Mouse (Mus musculus) embryonic facial prominence, embryonic 13.5 days (tissue): ENCODE measurements around the gene Gm35549. TPM values are rescaled to one million over a fixed set of nuclear protein-coding genes. Genes with fewer than 3 reads are reported as not detected.

Source experiments
- ATAC-seq: fragments of 200-750 bp; cut with Nextera tagmentation; 2 replicates; pipeline ENCODE4 v1.8.0; 2017; ENCODE audit warnings: low read depth; ENCODE audit not compliant: insufficient number of reproducible peaks, insufficient read depth, low FRiP score, low TSS enrichment
- H3K27ac ChIP-seq: fragments of 300-500 bp; sonication (generic); 2 replicates; pipeline ENCODE4 v1.5.1; 2015; ENCODE audit warnings: moderate library complexity, mild to moderate bottlenecking, inconsistent platforms
- H3K27me3 ChIP-seq: fragments of 300-500 bp; sonication (generic); 2 replicates; pipeline ENCODE4 v1.6.1; 2015; ENCODE audit warnings: mild to moderate bottlenecking, inconsistent platforms
- H3K36me3 ChIP-seq: fragments of 300-500 bp; sonication (generic); 2 replicates; pipeline ENCODE4 v1.6.1; 2015; ENCODE audit warnings: mild to moderate bottlenecking, inconsistent platforms
- H3K4me1 ChIP-seq: fragments of 300-500 bp; sonication (generic); 2 replicates; pipeline ENCODE4 v1.6.1; 2015; ENCODE audit warnings: inconsistent platforms
- H3K4me2 ChIP-seq: fragments of 300-500 bp; sonication (generic); 2 replicates; pipeline ENCODE4 v1.6.1; 2015; ENCODE audit warnings: moderate library complexity, mild to moderate bottlenecking, inconsistent platforms
- H3K4me3 ChIP-seq: fragments of 300-500 bp; sonication (generic); 2 replicates; pipeline ENCODE4 v1.5.1; 2015; ENCODE audit warnings: mild to moderate bottlenecking, inconsistent platforms
- H3K9ac ChIP-seq: fragments of 300-500 bp; sonication (generic); 2 replicates; pipeline ENCODE4 v1.6.1; 2015; ENCODE audit warnings: mild to moderate bottlenecking, inconsistent platforms
- H3K9me3 ChIP-seq: fragments of 300-500 bp; sonication (generic); 2 replicates; pipeline ENCODE4 v1.6.1; 2016; ENCODE audit warnings: inconsistent platforms
- whole genome bisulfite sequencing: fragments of 180-500 bp; shearing (Covaris S2); methylation state at CpG from one replicate; pipeline ENCODE4 v1.1.7; 2015; ENCODE audit warnings: mixed read lengths; 5-methylcytosine and 5-hydroxymethylcytosine counted together
- polyA plus RNA-seq: library from polyadenylated mRNA; unstranded; fragments of >200 nt; fragmentation: Nextera tagmentation; extraction: Ambion mirVana; gene quantifications from 2 replicates; pipeline ENCODE4 v1.2.1, GENCODE M21; 2015

Gene Gm35549
- polyA plus RNA-seq, 1 experiment from 2014 or later, result 0.73 TPM

GRCm38 (mm10) chr9:122826743-122827142 lies 17.1 kb downstream of the Gm35549 start:
- Histone ChIP-seq H3K27me3 (no peaks in the 10 kb centered on the region), H3K27ac (no peak overlapping the region), H3K4me3 (no peak overlapping the region), H3K4me2 (no peak overlapping the region), H3K9ac (no peak overlapping the region), H3K36me3 (peaks cover 63% of the 10 kb centered on the region), H3K9me3 (no peaks in the 10 kb centered on the region), H3K4me1 (no peaks in the 10 kb centered on the region)
- 93% methylated on average over 4 of the region's 4 CpGs for WGBS
- no peak for ATAC-seq

DNA sequence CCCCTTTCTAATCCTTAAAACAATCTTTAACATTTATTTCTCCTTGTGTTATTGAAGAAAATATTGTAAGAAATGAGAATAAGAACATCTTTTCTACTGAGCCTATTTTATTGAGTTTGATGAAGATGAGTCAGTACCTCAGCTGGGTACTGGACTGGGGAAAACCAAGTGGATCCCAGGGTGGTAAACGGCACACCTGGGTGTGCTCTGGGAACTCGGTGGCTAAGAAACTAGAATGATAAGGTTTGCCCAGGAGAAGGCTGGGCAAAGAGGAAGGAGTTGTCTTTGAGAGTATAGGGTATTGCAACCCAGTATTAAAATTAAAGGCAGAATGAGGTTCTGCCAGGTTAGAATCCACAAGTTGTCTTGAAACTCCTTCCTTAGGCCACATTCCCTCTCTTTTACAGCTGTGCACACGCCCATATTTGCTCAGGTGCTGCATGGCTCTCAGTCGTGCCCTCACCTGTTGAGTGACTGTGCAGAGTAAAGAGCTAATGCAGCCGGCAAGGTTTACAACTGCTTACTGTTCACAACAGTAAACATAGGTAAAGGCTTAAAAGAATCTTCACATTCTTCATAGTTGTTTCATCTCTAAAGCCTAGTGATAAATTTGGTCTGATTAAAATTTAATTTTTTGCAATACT lies 20.3 kb downstream of the Gm35549 start:
- H3K36me3 ChIP-seq, result peaks cover 61% of the 10 kb centered on the region
- no peaks in the 10 kb centered on the region for H3K9me3 ChIP-seq
- H3K9ac ChIP-seq, result no peak overlapping the region
- H3K27ac ChIP-seq, result no peak overlapping the region
- WGBS, result 80% methylated on average over 5 of the region's 5 CpGs
- H3K27me3 ChIP-seq, result no peaks in the 10 kb centered on the region
- no peak for ATAC-seq
- H3K4me1 ChIP-seq, result no peaks in the 10 kb centered on the region
- H3K4me2 ChIP-seq, result no peak overlapping the region
- H3K4me3 ChIP-seq, result no peak overlapping the region

DNA sequence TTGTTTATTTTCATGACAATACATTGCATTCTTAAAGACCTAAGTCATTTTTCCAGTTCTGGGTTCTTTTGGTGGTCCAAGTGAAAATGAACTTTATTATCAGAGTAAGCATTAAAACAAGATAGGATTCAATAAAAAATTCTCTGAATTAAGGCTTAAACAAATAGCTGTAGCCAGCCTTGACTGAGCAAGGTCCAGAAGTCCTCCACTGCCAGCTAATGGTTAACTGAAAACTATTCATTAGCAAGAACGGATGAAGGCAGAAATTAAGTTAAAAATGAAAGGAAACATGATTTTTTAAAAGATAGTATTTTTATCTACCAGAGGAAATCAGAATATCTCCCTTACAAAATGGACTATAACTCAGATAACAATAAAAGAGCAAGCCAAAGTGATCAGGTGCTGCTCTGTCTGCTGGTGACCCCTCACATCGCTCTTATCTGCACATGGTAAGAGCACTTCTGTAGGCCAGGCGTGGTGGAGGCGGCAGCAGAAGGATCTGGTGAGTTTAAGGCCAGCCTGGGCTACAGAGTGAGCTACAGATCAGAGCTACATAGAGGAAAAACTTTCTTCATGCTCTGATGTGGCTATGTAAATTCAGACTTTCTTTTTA lies 28.5 kb downstream of the Gm35549 start:
- no peaks in the 10 kb centered on the region for H3K4me1 ChIP-seq
- no peak overlapping the region for H3K9ac ChIP-seq
- no peaks in the 10 kb centered on the region for H3K9me3 ChIP-seq
- H3K4me3 ChIP-seq, result no peak overlapping the region
- WGBS, result 90% methylated on average over 4 of the region's 4 CpGs
- H3K27me3 ChIP-seq, result no peaks in the 10 kb centered on the region
- H3K36me3 ChIP-seq, result peaks cover 46% of the 10 kb centered on the region
- no peak overlapping the region for H3K27ac ChIP-seq
- H3K4me2 ChIP-seq, result no peak overlapping the region
- ATAC-seq, result no peak

- no peak overlapping the region for H3K27ac ChIP-seq
- H3K4me1 ChIP-seq, result no peaks in the 10 kb centered on the region
- H3K36me3 ChIP-seq, result peaks cover 46% of the 10 kb centered on the region
- no peak for ATAC-seq
- WGBS, result 94% methylated on average over 2 of the region's 2 CpGs
- H3K4me2 ChIP-seq, result no peak overlapping the region
- no peak overlapping the region for H3K4me3 ChIP-seq
- H3K9ac ChIP-seq, result no peak overlapping the region
- H3K9me3 ChIP-seq, result no peaks in the 10 kb centered on the region
- no peaks in the 10 kb centered on the region for H3K27me3 ChIP-seq
Measured at GRCm38 (mm10) chr9:122814775-122815174, 29.1 kb downstream of the Gm35549 start.

- 87% methylated on average over 5 of the region's 5 CpGs for whole genome bisulfite sequencing
- no peak overlapping the region for H3K27ac ChIP-seq
- no peak overlapping the region for H3K4me3 ChIP-seq
- H3K36me3 ChIP-seq, result peaks cover 42% of the 10 kb centered on the region
- ATAC-seq, result no peak
- no peaks in the 10 kb centered on the region for H3K4me1 ChIP-seq
- no peaks in the 10 kb centered on the region for H3K9me3 ChIP-seq
- no peaks in the 10 kb centered on the region for H3K27me3 ChIP-seq
- no peak overlapping the region for H3K4me2 ChIP-seq
- H3K9ac ChIP-seq, result no peak overlapping the region
Measured at GRCm38 (mm10) chr9:122812386-122812785, 31.4 kb downstream of the Gm35549 start.

GRCm38 (mm10) chr9:122810212-122810611 lies 33.6 kb downstream of the Gm35549 start:
- H3K27ac ChIP-seq, result no peak overlapping the region
- no peak for ATAC-seq
- no peaks in the 10 kb centered on the region for H3K27me3 ChIP-seq
- H3K9ac ChIP-seq, result no peak overlapping the region
- H3K4me2 ChIP-seq, result no peak overlapping the region
- 90% methylated on average over 3 of the region's 3 CpGs for WGBS
- H3K36me3 ChIP-seq, result peaks cover 29% of the 10 kb centered on the region
- H3K9me3 ChIP-seq, result no peaks in the 10 kb centered on the region
- peaks cover 6% of the 10 kb centered on the region for H3K4me1 ChIP-seq
- H3K4me3 ChIP-seq, result no peak overlapping the region

DNA sequence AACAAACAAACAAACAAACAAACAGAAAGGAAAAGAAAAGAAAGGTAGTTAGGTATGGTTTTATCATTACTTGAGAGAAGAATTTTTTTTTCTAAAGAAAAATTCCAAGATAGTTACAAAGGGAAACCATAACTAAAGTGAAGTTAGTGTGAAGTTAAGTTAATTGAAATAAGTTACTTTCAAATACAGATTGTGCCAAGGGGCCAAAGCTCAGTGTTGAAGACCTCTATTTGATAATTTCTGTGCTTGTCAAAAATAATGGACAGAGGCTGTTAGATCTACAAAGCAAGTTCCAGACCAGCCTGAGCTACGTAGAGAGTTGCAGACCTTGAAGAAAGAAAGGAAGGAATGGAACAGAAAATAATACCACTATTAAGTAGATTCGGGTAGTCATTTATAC lies 36.6 kb downstream of the Gm35549 start:
- Histone ChIP-seq H3K9ac (no peak overlapping the region), H3K36me3 (peaks cover 15% of the 10 kb centered on the region), H3K27ac (no peak overlapping the region), H3K4me1 (peaks cover 10% of the 10 kb centered on the region), H3K9me3 (no peaks in the 10 kb centered on the region), H3K27me3 (no peaks in the 10 kb centered on the region), H3K4me3 (no peak overlapping the region), H3K4me2 (no peak overlapping the region)
- no peak for ATAC-seq
- WGBS, result 97% methylated on average over 2 of the region's 2 CpGs

DNA sequence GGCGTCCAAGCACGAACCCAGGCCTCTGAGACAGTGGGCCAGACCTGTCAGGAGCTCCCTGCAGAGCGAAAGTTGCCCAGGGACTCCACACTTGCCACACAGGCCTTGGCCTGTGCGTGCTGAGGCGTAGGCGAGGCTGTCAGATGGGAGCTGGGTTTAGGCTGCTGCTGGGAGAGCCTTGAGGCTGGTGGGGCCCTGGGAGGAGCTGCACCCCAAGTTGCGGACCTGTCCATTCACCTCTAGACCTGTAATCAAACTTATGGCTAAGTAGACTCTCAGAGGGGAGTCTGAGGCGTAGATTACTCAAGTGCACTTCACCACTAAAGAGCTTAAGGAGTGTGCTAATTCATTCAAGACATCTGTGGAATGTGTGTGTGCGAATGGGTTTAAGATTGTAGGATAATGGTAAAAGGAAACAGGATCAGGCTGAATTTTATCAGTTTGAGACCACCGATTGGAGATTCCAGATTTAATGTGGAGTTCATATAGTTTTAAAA lies 37.9 kb downstream of the Gm35549 start:
- H3K9me3 ChIP-seq, result no peaks in the 10 kb centered on the region

GRCm38 (mm10) chr9:122805053-122805844 lies 38.6 kb downstream of the Gm35549 start, which contains the start of gene Tcaim:
TSS of gene Tcaim (plus strand) at chr9:122805539.
- Histone ChIP-seq H3K4me1 (peaks cover 10% of the 10 kb centered on the region), H3K4me2 (peak within 1 kb of the TSS; percentile 89), H3K36me3 (0 out of 2 replicates have a peak, but pooled peaks cover 6% of the 10 kb centered on the region), H3K27ac (peak within 1 kb of the TSS; percentile 91), H3K27me3 (no peaks in the 10 kb centered on the region), H3K4me3 (peak within 1 kb of the TSS; percentile 70), H3K9ac (peak within 1 kb of the TSS; percentile 90), H3K9me3 (no peaks in the 10 kb centered on the region)
- 7% methylated on average over 42 of the region's 42 CpGs for WGBS
- ATAC-seq, result peak; percentile 95

More for the DNA sequence above, 37.9 kb downstream of the Gm35549 start:
- Histone ChIP-seq H3K27ac (peak overlapping the region; percentile 91), H3K4me2 (peak overlapping the region; percentile 89), H3K4me3 (peak overlapping the region; percentile 70), H3K27me3 (no peaks in the 10 kb centered on the region), H3K9ac (peak overlapping the region; percentile 90), H3K36me3 (0 out of 2 replicates have a peak, but pooled peaks cover 9% of the 10 kb centered on the region), H3K4me1 (peaks cover 10% of the 10 kb centered on the region)
- WGBS, result 5% methylated on average over 10 of the region's 10 CpGs
- no peak for ATAC-seq

DNA sequence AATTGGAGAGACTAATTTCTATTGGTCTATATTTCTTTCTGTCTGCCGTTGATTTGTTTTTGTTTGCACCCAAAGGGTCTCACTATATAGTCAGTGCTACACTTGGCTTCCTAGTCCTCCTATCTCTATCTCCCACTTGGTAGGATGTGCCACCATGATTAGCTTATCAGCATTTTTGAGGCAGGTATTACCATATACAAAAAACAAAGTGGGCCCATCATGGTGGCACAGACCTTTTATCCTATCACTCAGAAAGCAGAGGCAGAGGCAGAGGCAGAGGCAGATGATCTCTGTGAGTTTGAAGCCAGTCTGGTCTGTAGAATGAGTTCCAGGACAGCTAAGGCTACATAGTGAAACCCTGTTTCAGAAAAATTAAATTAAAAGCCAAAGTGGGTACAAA lies 57.3 kb downstream of the Gm35549 start:
- WGBS, result 92% methylated on average over 1 of the region's 1 CpGs

GRCm38 (mm10) chr9:122785231-122785630 lies 58.6 kb downstream of the Gm35549 start:
- Histone ChIP-seq H3K4me2 (no peak overlapping the region), H3K27me3 (no peaks in the 10 kb centered on the region), H3K9me3 (no peaks in the 10 kb centered on the region), H3K9ac (no peak overlapping the region), H3K4me1 (no peaks in the 10 kb centered on the region), H3K27ac (no peak overlapping the region), H3K36me3 (no peaks in the 10 kb centered on the region), H3K4me3 (no peak overlapping the region)
- ATAC-seq, result no peak
- 71% methylated on average over 5 of the region's 5 CpGs for WGBS

More for the DNA sequence above, 57.3 kb downstream of the Gm35549 start:
- Histone ChIP-seq H3K36me3 (no peaks in the 10 kb centered on the region), H3K9ac (no peak overlapping the region), H3K27me3 (no peaks in the 10 kb centered on the region), H3K4me1 (no peaks in the 10 kb centered on the region), H3K4me2 (no peak overlapping the region), H3K27ac (no peak overlapping the region), H3K4me3 (no peak overlapping the region), H3K9me3 (no peaks in the 10 kb centered on the region)
- no peak for ATAC-seq
